Mouse (Mus musculus) lung, postnatal 10 days (tissue): ENCODE measurements at regions not wholly inside any gene's neighbourhood (a gene's known extent, or its start where the extent isn't known, plus 50 kb on each side); places are given as distances from the start of the nearest gene placed in this dataset.
A peak's percentile ranks its signal among the peaks of the same experiment; 100 is the strongest.

Experiments used
- DNase-seq: peaks from one replicate; pipeline ENCODE4 v3.0.0; 2021

GRCm38 (mm10) chr1:137852262-137852661, 323.2 kb downstream of the Ptprc start:
- no peak for DNase-seq

- no peak for DNase-seq
These were observed 328.1 kb downstream of the Ptprc start for GRCm38 (mm10) chr1:137847311-137847923.

DNA sequence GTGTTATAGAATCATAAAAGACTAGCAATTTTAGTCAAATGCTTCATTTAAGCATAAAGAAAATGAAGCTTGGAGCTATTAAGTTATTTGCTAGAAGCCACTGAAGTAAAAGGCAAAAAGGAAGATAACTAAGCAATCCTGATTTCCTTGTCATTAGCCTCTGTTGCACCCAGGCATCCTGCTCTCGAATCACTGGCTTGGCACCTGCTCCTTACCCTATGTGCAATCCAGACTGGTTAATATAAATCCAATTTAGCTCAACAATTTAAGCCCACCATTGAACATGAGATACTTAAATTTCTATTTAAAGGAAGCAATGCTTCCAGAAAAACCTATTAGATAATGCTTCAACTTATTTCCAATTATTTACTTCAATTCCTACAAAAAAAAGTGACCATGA, 328.7 kb downstream of the Ptprc start:
- DNase-seq = no peak

DNA sequence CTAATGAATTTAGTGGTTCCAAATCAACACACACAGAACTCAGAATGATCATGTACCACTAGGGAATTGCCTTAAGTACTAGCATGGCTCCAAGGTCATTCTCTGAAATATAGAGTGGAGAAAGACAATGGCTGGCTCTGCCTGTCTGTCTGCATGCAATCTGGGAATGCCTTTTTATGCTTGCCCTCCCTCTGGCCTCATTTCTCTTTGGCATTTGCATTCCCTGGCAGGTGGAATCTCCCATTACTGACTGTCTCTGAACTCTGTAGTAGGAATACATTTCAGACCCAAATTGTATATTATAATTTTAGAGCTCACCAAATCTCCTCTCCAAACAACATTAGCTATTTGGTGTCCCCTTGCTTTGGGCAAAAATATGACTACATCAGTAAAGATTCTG, 335.0 kb downstream of the Ptprc start:
- no peak for DNase-seq

- DNase-seq = no peak
These were observed 335.8 kb downstream of the Ptprc start for GRCm38 (mm10) chr1:137839703-137840102.

DNA sequence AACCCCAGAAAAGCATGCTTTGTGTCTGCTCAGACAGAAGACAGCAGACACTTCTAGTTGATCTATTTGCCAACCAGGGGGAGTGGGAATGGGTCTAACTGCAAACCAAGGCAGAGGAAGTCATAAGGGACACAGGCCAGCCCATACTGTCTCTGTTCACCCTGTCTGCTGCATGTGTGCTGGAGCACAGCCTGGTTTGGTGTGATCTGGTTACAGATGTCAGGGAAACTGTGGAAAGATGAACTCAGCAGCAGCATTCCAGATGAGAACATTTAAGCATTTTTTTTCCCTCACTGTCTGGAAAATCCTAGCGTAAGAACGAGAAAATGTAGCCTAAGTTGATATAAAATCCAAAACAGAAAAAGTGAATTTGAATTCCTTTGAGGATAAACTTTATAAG, 336.2 kb downstream of the Ptprc start:
- peak; percentile 6 for DNase-seq

GRCm38 (mm10) chr1:137838357-137838756, 337.2 kb downstream of the Ptprc start:
- DNase-seq = no peak

GRCm38 (mm10) chr1:137833535-137833934, 342.0 kb downstream of the Ptprc start:
- no peak for DNase-seq

GRCm38 (mm10) chr1:137831284-137831683, 344.2 kb downstream of the Ptprc start:
- DNase-seq = no peak

GRCm38 (mm10) chr1:137827379-137827778, 348.1 kb downstream of the Ptprc start:
- DNase-seq = no peak

GRCm38 (mm10) chr1:137815401-137815888, 360.1 kb downstream of the Ptprc start:
- no peak for DNase-seq

- DNase-seq = no peak
These were observed 361.0 kb downstream of the Ptprc start for GRCm38 (mm10) chr1:137814556-137814955.

DNA sequence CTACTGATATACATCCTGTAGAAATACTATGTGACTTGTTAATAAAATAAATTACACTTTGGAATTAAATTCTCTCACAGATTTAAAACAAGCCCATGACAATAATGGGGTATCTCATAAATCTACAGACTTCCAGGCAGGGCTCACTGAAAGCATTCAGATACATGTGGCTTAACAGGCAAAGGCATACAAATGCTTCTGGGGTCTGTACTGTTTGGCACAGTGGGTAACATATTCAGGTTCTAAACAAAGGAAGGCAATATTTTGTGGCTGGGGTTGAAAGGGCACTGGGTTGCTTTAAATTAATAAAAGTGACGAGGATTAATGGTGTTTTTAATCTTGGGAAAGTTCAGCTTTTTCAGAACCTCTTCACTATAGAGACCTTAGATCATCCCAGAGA, 361.8 kb downstream of the Ptprc start:
- no peak for DNase-seq

GRCm38 (mm10) chr1:137811981-137812380, 363.5 kb downstream of the Ptprc start:
- DNase-seq = no peak

GRCm38 (mm10) chr1:137806742-137807141, 368.8 kb downstream of the Ptprc start:
- DNase-seq = no peak

GRCm38 (mm10) chr1:137806252-137806651, 369.3 kb downstream of the Ptprc start:
- DNase-seq = no peak

DNA sequence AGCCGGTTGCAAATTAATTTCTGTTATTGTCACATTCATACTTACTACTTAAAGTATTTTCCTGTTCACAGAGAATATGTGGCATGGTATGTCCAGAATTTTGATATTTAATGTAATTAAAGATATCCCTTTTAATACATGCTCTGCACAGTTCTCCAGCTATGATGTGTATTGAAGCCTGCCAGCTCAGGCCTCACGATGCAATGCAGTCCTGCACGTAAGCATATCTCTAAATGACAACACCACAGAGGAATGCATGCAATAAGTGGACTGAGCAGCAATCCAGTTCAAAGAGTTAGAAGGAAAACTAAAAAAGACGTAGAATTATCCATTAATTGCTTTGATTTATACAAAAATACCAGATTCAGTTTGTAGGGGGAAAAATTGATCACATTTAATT, 373.4 kb downstream of the Ptprc start:
- no peak for DNase-seq

DNA sequence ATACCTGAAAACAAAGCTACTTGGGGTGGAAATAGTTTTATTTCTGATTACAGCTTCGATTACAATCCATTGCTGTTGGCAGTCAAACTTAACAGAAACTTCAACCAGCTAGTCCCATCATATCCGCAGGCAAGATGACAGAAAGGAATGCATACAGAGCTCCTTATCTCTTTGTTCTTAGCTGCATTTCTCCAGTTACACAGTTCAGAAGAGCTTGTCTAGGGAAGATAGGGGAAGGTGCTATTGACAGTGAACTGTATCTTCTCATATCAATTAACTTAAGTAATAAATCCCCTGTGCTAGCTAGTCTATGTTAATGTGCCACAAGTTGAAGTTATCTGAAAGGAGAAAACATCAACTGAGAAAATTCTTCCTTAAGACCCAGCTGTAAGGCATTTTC, 374.8 kb downstream of the Ptprc start:
- no peak for DNase-seq

DNA sequence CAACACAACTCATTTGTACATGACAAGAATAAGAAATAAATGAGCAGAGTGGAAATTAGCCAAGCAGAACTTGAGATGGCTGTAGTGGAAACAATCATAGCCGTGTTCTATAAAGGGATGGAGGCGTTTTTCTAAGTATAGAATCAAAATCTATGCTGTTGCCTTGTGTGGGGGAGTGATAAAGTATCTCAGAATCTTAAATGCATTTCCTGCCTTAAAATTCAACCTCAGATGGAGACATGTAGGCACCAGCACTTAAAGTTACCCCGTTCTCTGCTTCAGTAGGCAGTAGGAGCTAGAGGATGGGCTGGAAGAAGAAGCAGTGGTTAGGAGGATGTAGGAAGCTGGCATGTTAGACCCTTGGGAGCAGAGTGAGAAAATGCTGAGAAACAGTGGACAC, 386.7 kb downstream of the Ptprc start:
- no peak for DNase-seq

DNA sequence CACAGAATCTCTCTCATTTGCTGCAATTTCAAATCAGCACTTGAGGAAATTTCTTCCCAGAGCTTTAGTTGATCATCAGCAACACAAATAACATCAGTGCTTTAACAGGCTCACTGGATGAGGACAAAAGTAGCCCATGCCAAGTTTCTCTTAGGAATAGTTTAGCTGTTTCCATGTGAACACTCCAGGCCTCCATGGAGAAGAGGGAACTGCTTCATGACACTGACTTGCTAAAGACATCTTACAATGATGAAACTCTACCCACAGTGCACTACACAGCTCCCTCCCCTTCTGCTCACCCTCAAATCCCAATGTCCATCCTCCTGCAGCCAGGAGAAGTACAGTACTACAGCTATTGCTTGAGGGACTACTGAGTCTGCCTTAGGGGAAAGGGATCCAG, 388.9 kb downstream of the Ptprc start:
- no peak for DNase-seq

GRCm38 (mm10) chr1:137774586-137774985, 400.9 kb downstream of the Ptprc start:
- DNase-seq = no peak

DNA sequence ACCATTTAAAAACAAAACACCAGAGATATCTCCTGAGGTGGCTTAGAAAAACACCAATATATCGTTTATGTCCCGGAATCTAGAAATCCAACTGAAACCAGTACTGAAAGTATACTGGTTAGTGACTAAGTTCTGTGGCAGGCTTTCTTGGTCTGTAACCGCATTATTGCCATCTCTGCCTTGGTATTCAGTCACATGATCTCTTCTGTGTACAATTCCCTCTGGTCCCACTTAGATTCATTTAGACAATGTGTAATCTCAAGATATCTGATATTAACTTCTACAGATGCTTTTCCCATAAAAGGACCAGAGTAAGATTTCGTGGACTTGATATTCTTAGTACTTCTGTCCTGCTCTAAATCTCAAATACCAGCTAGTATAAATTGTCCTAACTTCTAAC, 414.7 kb downstream of the Ptprc start:
- no peak for DNase-seq

GRCm38 (mm10) chr1:137751446-137751961, 424.0 kb downstream of the Ptprc start:
- DNase-seq = peak; percentile 39

DNA sequence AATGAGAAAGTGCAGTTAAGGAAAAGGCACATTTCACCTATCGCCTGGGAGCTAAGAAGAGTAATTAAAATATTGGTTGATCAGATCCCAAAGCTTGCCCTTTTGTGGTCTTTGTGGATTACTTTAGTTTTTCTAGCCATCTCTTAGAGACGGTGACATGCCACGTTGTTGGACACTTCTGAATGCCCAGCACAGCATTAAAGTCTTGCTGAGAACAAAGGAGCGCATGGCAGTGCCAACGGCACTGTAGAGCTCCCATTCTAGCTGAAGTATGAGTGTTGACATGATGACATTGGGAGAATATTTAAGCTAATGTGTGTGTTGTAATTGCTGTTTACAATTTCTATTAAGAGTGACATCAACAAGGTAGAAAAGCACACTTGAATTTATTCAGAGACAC, 424.6 kb downstream of the Ptprc start:
- no peak for DNase-seq

DNA sequence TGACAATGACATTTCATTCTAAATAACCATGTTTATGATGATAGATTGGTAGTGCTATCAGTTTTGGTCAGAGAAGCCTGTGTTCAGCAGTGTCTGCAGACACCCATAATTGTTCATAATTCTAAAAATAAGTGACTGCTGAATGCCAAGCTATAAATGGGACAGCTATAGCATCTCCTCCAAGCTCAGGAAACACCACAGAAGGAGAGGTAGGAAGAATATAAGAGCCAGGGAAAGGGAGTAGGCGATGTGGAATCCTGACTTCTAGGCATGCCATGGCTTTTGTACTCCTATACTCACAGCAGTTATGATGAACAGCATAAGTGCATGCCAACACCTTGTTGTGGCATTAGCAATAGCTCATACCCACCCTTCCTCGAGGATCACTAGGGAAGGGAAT, 429.4 kb downstream of the Ptprc start:
- DNase-seq = no peak
